8 mouse cellular contexts compared by ENCODE assay signal in genomic region chr17:69105799-69106401, GRCm38 (mm10). TPM values are rescaled to one million over a fixed set of nuclear protein-coding genes. Genes with fewer than 3 reads are reported as not detected.
A peak's percentile ranks its signal among the peaks of the same experiment; 100 is the strongest.
DNase-seq lines count a peak whose midpoint lies in the region; ATAC-seq and TF ChIP-seq lines count a peak whose summit lies in the region.

No protein-coding gene starts in this region.

- H3K27ac ChIP-seq in lung, postnatal 0 days (ENCODE audit: low read length), result no peak overlapping the region
- no peak overlapping the region for H3K27ac ChIP-seq in stomach, embryonic 15.5 days

- H3K9me3 ChIP-seq in lung, postnatal 0 days (ENCODE audit: low read length), result no peaks in the 10 kb centered on the region
- H3K9me3 ChIP-seq in stomach, embryonic 15.5 days, result no peaks in the 10 kb centered on the region

- no peak overlapping the region for H3K9ac ChIP-seq in lung, postnatal 0 days (replicated peaks; ENCODE audit: low read depth)
- no peak overlapping the region for H3K9ac ChIP-seq in stomach, embryonic 15.5 days

- ATAC-seq in lung, postnatal 0 days, result no peak
- ATAC-seq in stomach, embryonic 15.5 days (ENCODE audit: insufficient read depth, low FRiP score, low read depth), result no peak

- 0 out of 2 replicates have a peak overlapping the region, but pooled peaks have one; percentile 19 for H3K4me2 ChIP-seq in lung, postnatal 0 days (replicated peaks; ENCODE audit: low read depth, low read length)
- H3K4me2 ChIP-seq in stomach, embryonic 15.5 days, result 0 out of 2 replicates have a peak overlapping the region, but pooled peaks have one; percentile 10

- no peaks in the 10 kb centered on the region for H3K36me3 ChIP-seq in lung, postnatal 0 days (ENCODE audit: insufficient read depth, low read length)
- H3K36me3 ChIP-seq in stomach, embryonic 15.5 days, result no peaks in the 10 kb centered on the region

- H3K4me3 ChIP-seq in lung, postnatal 0 days (ENCODE audit: low read depth, low read length), result no peak overlapping the region
- no peak overlapping the region for H3K4me3 ChIP-seq in stomach, embryonic 15.5 days (replicated peaks)

- DNase-seq in cerebellum, adult 11 months, result peak; percentile 47
- DNase-seq in cerebellum, adult 11-12 months, result no peak
- DNase-seq in 416B (ENCODE audit: low read depth), result peak; percentile 40
- DNase-seq in c-Kit-positive CD71-positive TER-119-positive erythroid progenitor cells, embryonic 14.5 days (ENCODE audit: low spot score), result peak; percentile 10
- peak; percentile 42 for DNase-seq in heart, adult 8-10 months (ENCODE audit: low spot score)
- peak; percentile 74 for DNase-seq in layer of hippocampus, adult 11-12 months (ENCODE audit: low spot score)
- DNase-seq in lung, postnatal 0 days (ENCODE audit: low spot score), result peak; percentile 65

- no peaks in the 10 kb centered on the region for H3K27me3 ChIP-seq in lung, postnatal 0 days (replicated peaks; ENCODE audit: insufficient read depth, low read length)
- no peaks in the 10 kb centered on the region for H3K27me3 ChIP-seq in stomach, embryonic 15.5 days (replicated peaks)

- no peaks in the 10 kb centered on the region for H3K4me1 ChIP-seq in lung, postnatal 0 days (ENCODE audit: insufficient read depth, low read depth, low read length)
- no peaks in the 10 kb centered on the region for H3K4me1 ChIP-seq in stomach, embryonic 15.5 days

- TF ChIP-seq EP300 in lung, postnatal 0 days (IDR thresholded peaks at IDR 0.05), result no peak

- WGBS in lung, postnatal 0 days, result 10% methylated on average over 5 of the region's 5 CpGs
- WGBS in stomach, embryonic 15.5 days, result 28% methylated on average over 5 of the region's 5 CpGs

- peak; percentile 74 for TF ChIP-seq CTCF in lung, postnatal 0 days (IDR thresholded peaks at IDR 0.05)

RNA-seq across cellular contexts. Expression of gene Epb41l3, which starts 30.4 kb away (rescaled TPM):
- 10 to 100 TPM; 13.7 to 19.4 (median 14.6) TPM for total RNA-seq in heart, adult 8-10 months (2022)
- polyA plus RNA-seq in lung, postnatal 0 days (2015; fragmentation: Nextera tagmentation; extraction: Ambion mirVana), result 10.0 and 14.1 TPM in 2 replicates
- 57.2 and 71.0 TPM in 2 replicates for polyA plus RNA-seq in stomach, embryonic 15.5 days (2015; fragmentation: Nextera tagmentation; extraction: Ambion mirVana)
